Mouse (Mus musculus): Measurements from ENCODE around the gene Zbtb9.

DNA sequence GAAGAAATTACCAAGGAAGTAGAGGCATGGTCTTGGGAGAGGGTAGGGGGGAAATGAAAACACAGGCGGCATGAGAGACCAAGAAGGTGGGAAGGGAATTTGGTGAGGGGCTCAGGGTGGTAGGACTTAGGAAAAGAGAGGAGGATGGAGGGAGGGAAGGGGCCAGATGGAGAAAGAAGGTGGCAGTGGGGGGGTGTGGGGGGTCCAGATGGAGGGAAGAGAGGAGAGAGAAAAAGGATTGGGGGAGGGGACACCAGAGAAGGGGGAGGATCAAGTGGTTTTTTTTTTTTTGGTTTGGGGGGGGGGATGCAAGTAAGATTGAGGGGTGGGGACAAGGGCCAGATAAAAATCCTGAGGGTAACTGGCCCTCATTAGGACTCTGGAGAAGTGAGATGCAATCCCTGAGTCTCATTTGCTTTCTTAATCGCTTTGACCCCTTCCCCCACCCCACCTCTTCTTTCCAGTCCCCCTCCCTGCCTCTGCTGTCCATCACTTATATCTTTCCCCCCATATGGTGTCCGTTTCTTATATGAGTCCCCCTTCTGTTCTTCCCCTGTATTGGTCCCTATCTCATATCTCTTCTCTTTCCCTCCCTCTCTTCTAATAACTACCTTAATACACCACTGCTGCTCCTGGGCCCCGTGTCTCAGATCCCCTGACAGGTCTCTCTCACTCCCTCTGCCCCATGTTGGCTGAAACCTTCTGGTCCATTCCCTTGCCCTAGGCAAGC lies 31.0 kb upstream of the Zbtb9 start:
- TF ChIP-seq CTCF (IDR thresholded peaks at IDR 0.05; ENCODE audit: borderline replicate concordance, insufficient read depth, low read length) (no peak), POLR2A (IDR thresholded peaks at IDR 0.05; ENCODE audit: low read depth, low read length) (no peak)

Measured in embryonic fibroblast, embryonic 13.5 days (primary cell).